Mouse (Mus musculus) thymus, postnatal 25 days (tissue): ENCODE measurements at regions not wholly inside any gene's neighbourhood (a gene's known extent, or its start where the extent isn't known, plus 50 kb on each side); places are given as distances from the start of the nearest gene placed in this dataset.

Experiments used
- DNase-seq: peaks from one replicate; pipeline ENCODE4 v3.0.0; 2022

- DNase-seq: no peak
These were observed 107.2 kb downstream of the Rassf10 start for GRCm38 (mm10) chr7:113060991-113061390.

- DNase-seq: no peak
These were observed 112.8 kb downstream of the Rassf10 start for GRCm38 (mm10) chr7:113066536-113066935.

GRCm38 (mm10) chr7:113068296-113068695 lies 114.5 kb downstream of the Rassf10 start:
- DNase-seq: no peak

- no peak for DNase-seq
These were observed 115.7 kb downstream of the Rassf10 start for GRCm38 (mm10) chr7:113069336-113069924.

- DNase-seq: no peak
These were observed 117.7 kb downstream of the Rassf10 start for GRCm38 (mm10) chr7:113071418-113071817.

- DNase-seq: no peak
These were observed 120.0 kb downstream of the Rassf10 start for GRCm38 (mm10) chr7:113073781-113074180.

GRCm38 (mm10) chr7:113075371-113075770 lies 121.6 kb downstream of the Rassf10 start:
- DNase-seq: no peak

- DNase-seq: no peak
These were observed 122.5 kb downstream of the Rassf10 start for GRCm38 (mm10) chr7:113076243-113076642.

- no peak for DNase-seq
These were observed 126.1 kb upstream of the Arntl start for GRCm38 (mm10) chr7:113081120-113081519.

- DNase-seq: no peak
These were observed 122.2 kb upstream of the Arntl start for GRCm38 (mm10) chr7:113084930-113085625.

- no peak for DNase-seq
These were observed 121.1 kb upstream of the Arntl start for GRCm38 (mm10) chr7:113086158-113086557.

- no peak for DNase-seq
These were observed 119.6 kb upstream of the Arntl start for GRCm38 (mm10) chr7:113087646-113088045.

GRCm38 (mm10) chr7:113089044-113089443 lies 118.2 kb upstream of the Arntl start:
- no peak for DNase-seq

GRCm38 (mm10) chr7:113093931-113094330 lies 113.3 kb upstream of the Arntl start:
- no peak for DNase-seq

- DNase-seq: no peak
These were observed 112.2 kb upstream of the Arntl start for GRCm38 (mm10) chr7:113095092-113095491.

GRCm38 (mm10) chr7:113104265-113104664 lies 103.0 kb upstream of the Arntl start:
- DNase-seq: no peak

- no peak for DNase-seq
These were observed 101.9 kb upstream of the Arntl start for GRCm38 (mm10) chr7:113105359-113105758.

- DNase-seq: no peak
These were observed 100.5 kb upstream of the Arntl start for GRCm38 (mm10) chr7:113106731-113107130.

- no peak for DNase-seq
These were observed 99.3 kb upstream of the Arntl start for GRCm38 (mm10) chr7:113107965-113108364.

GRCm38 (mm10) chr7:113108442-113109000 lies 98.7 kb upstream of the Arntl start:
- no peak for DNase-seq

- DNase-seq: no peak
These were observed 97.8 kb upstream of the Arntl start for GRCm38 (mm10) chr7:113109481-113109880.

GRCm38 (mm10) chr7:113110867-113111508 lies 96.3 kb upstream of the Arntl start:
- DNase-seq: no peak

GRCm38 (mm10) chr7:113113266-113113893 lies 93.9 kb upstream of the Arntl start:
- no peak for DNase-seq
